ENCODE assay signal across 8 mouse cellular contexts in the genomic region with DNA sequence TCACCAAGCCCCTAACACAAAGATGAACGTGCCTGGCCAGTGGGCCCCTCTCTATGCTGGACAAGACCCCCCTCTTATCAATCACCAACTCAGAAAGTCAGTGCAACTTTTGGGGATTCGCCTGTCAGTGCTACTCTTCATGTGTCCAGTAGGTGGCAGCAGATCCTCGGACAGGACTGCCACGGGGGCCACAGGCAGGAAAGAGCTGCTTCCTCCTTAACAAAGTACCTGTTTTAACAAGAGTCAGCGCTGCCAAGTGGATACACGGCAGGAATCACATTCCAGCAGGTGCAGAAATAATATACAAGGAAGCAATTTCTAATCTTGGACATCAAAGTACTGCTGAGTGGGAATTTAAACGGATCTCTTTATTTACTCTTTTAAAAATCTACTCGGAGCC.
DNase-seq lines count a peak whose midpoint lies in the region; ATAC-seq and TF ChIP-seq lines count a peak whose summit lies in the region.

No protein-coding gene starts in this region.

- DNase-seq in hindbrain, embryonic 11.5 days (ENCODE audit: low spot score) = peak; percentile 76
- DNase-seq in hindbrain, postnatal 0 days (ENCODE audit: low spot score) = peak; percentile 83
- peak; percentile 50 for DNase-seq in left cerebral cortex, postnatal 4 days
- DNase-seq in midbrain, postnatal 0 days (ENCODE audit: low spot score) = peak; percentile 69
- peak; percentile 79 for DNase-seq in splenic B cell, adult 2 months (ENCODE audit: low read depth, low spot score)

- H3K27me3 ChIP-seq in hindbrain, embryonic 11.5 days (ENCODE audit: control insufficient read depth, insufficient read depth, low read length) = no peaks in the 10 kb centered on the region; the same call in 1 of the 2 replicates
- 0 out of 2 replicates have a peak, but pooled peaks cover 12% of the 10 kb centered on the region for H3K27me3 ChIP-seq in hindbrain, embryonic 12.5 days
- no peaks in the 10 kb centered on the region for H3K27me3 ChIP-seq in hindbrain, postnatal 0 days (ENCODE audit: insufficient read depth, low read length)
- no peaks in the 10 kb centered on the region; the same call in 1 of the 2 replicates for H3K27me3 ChIP-seq in midbrain, postnatal 0 days (ENCODE audit: insufficient read depth, low read length)
- H3K27me3 ChIP-seq in splenic B cell, adult 2 months (ENCODE audit: control insufficient read depth, insufficient read depth, low read length, poor library complexity, severe bottlenecking) = no peaks in the 10 kb centered on the region

- H3K4me2 ChIP-seq in hindbrain, embryonic 11.5 days (replicated peaks; ENCODE audit: low read depth, low read length) = no peak overlapping the region
- H3K4me2 ChIP-seq in hindbrain, embryonic 12.5 days (replicated peaks) = no peak overlapping the region
- no peak overlapping the region for H3K4me2 ChIP-seq in hindbrain, postnatal 0 days (ENCODE audit: low read depth, low read length)
- no peak overlapping the region for H3K4me2 ChIP-seq in midbrain, postnatal 0 days (ENCODE audit: low read depth, low read length, poor library complexity, severe bottlenecking)

- H3K9ac ChIP-seq in hindbrain, embryonic 11.5 days (ENCODE audit: low read depth, low read length) = no peak overlapping the region
- no peak overlapping the region for H3K9ac ChIP-seq in hindbrain, embryonic 12.5 days
- H3K9ac ChIP-seq in hindbrain, postnatal 0 days (replicated peaks; ENCODE audit: low read length) = no peak overlapping the region
- H3K9ac ChIP-seq in midbrain, postnatal 0 days (replicated peaks; ENCODE audit: low read length, poor library complexity, severe bottlenecking) = no peak overlapping the region

- H3K9me3 ChIP-seq in hindbrain, embryonic 11.5 days (ENCODE audit: control insufficient read depth, low read length) = no peaks in the 10 kb centered on the region
- no peaks in the 10 kb centered on the region for H3K9me3 ChIP-seq in hindbrain, embryonic 12.5 days (replicated peaks)
- H3K9me3 ChIP-seq in hindbrain, postnatal 0 days (ENCODE audit: low read length) = no peaks in the 10 kb centered on the region
- no peaks in the 10 kb centered on the region for H3K9me3 ChIP-seq in midbrain, postnatal 0 days (ENCODE audit: low read length)

- H3K4me1 ChIP-seq in hindbrain, embryonic 11.5 days (replicated peaks; ENCODE audit: control insufficient read depth, insufficient read depth, low read length) = no peaks in the 10 kb centered on the region
- H3K4me1 ChIP-seq in hindbrain, embryonic 12.5 days = 0 out of 2 replicates have a peak, but pooled peaks cover 2% of the 10 kb centered on the region
- H3K4me1 ChIP-seq in bone marrow macrophage, adult 2 months (ENCODE audit: control insufficient read depth, insufficient read depth, low read length) = no peaks in the 10 kb centered on the region
- no peaks in the 10 kb centered on the region for H3K4me1 ChIP-seq in hindbrain, postnatal 0 days (ENCODE audit: insufficient read depth, low read length)
- no peaks in the 10 kb centered on the region for H3K4me1 ChIP-seq in midbrain, postnatal 0 days (ENCODE audit: insufficient read depth, low read length)

- TF ChIP-seq POLR2A in bone marrow macrophage, adult 2 months (IDR thresholded peaks at IDR 0.05; ENCODE audit: borderline replicate concordance, low read depth, low read length) = no peak

- ATAC-seq in hindbrain, embryonic 11.5 days (ENCODE audit: low FRiP score) = no peak
- no peak for ATAC-seq in hindbrain, embryonic 12.5 days (ENCODE audit: low FRiP score)
- peak; percentile 65; the same call in 1 of the 2 replicates for ATAC-seq in erythroid progenitor cell, adult 5-6 weeks (replicated peaks; ENCODE audit: low FRiP score, poor library complexity, severe bottlenecking)
- 0 out of 2 replicates have a peak, but pooled peaks have one; percentile 41 for ATAC-seq in hindbrain, postnatal 0 days
- no peak for ATAC-seq in midbrain, postnatal 0 days (ENCODE audit: low FRiP score)

- intact Hi-C loops in left cerebral cortex, postnatal 4 days (cut with DNase I) = loop anchor here (2.0 to 5.0 kb wide), 2 partner anchors 324 to 438 kb away; a partner anchor contains a TSS

- WGBS in hindbrain, embryonic 11.5 days = 16% methylated on average over 8 of the region's 8 CpGs
- 14% methylated on average over 8 of the region's 8 CpGs for WGBS in hindbrain, embryonic 12.5 days
- WGBS in hindbrain, postnatal 0 days = 13% methylated on average over 8 of the region's 8 CpGs
- 10% methylated on average over 8 of the region's 8 CpGs for WGBS in midbrain, postnatal 0 days

- TF ChIP-seq CTCF in bone marrow macrophage, adult 2 months (IDR thresholded peaks at IDR 0.05; ENCODE audit: low read depth, low read length) = peak; percentile 89
- peak; percentile 98 for TF ChIP-seq CTCF in hindbrain, postnatal 0 days (IDR thresholded peaks at IDR 0.05; ENCODE audit: low read depth)
- TF ChIP-seq CTCF in midbrain, postnatal 0 days (IDR thresholded peaks at IDR 0.05) = peak; percentile 98

- no peaks in the 10 kb centered on the region for H3K36me3 ChIP-seq in hindbrain, embryonic 11.5 days (ENCODE audit: control insufficient read depth, insufficient read depth, low read length)
- no peaks in the 10 kb centered on the region for H3K36me3 ChIP-seq in hindbrain, embryonic 12.5 days
- no peaks in the 10 kb centered on the region for H3K36me3 ChIP-seq in hindbrain, postnatal 0 days (ENCODE audit: insufficient read depth, low read length)
- no peaks in the 10 kb centered on the region for H3K36me3 ChIP-seq in midbrain, postnatal 0 days (ENCODE audit: insufficient read depth, low read length)
- no peaks in the 10 kb centered on the region for H3K36me3 ChIP-seq in splenic B cell, adult 2 months (ENCODE audit: control insufficient read depth, insufficient read depth, low read length, poor library complexity, severe bottlenecking)

- no peak overlapping the region for H3K27ac ChIP-seq in hindbrain, embryonic 11.5 days (ENCODE audit: low read depth, low read length)
- H3K27ac ChIP-seq in hindbrain, embryonic 12.5 days = no peak overlapping the region
- no peak overlapping the region for H3K27ac ChIP-seq in bone marrow macrophage, adult 2 months (ENCODE audit: insufficient read depth, low read depth, low read length)
- no peak overlapping the region for H3K27ac ChIP-seq in hindbrain, postnatal 0 days
- no peak overlapping the region for H3K27ac ChIP-seq in midbrain, postnatal 0 days (ENCODE audit: low read depth, low read length)

- no peak overlapping the region for H3K4me3 ChIP-seq in hindbrain, embryonic 11.5 days (ENCODE audit: low read depth, low read length)
- no peak overlapping the region for H3K4me3 ChIP-seq in hindbrain, embryonic 12.5 days
- no peak overlapping the region for H3K4me3 ChIP-seq in bone marrow macrophage, adult 2 months (ENCODE audit: insufficient read depth, low read length)
- H3K4me3 ChIP-seq in hindbrain, postnatal 0 days (ENCODE audit: low read length) = no peak overlapping the region
- H3K4me3 ChIP-seq in midbrain, postnatal 0 days (ENCODE audit: low read depth, low read length) = no peak overlapping the region

Comparison
In these comparisons a context has a peak if more than half of its experiments do, and no peak if none do; other contexts are left out.
1. ATAC-seq: peak in erythroid progenitor cell, adult 5-6 weeks (single experiment) and hindbrain, postnatal 0 days (single experiment); none in hindbrain, embryonic 11.5 days (single experiment), hindbrain, embryonic 12.5 days (single experiment) and midbrain, postnatal 0 days (single experiment).
2. Peak in every context shown above with its lines, with median percentiles within 50 percentile points of each other: DNase-seq and CTCF ChIP-seq.